Mouse (Mus musculus) limb, embryonic 10.5 days (tissue): ENCODE results near the gene Duox1. TPM values are rescaled to one million over a fixed set of nuclear protein-coding genes. Genes with fewer than 3 reads are reported as not detected.
"Not testable (repeated sequence)": the region's sequence is repeated elsewhere in the genome, so short reads cannot be mapped to it uniquely, and the experiment has no call there.

Experiments used
- DNase-seq: peaks from one replicate; pipeline ENCODE4 v3.0.0-alpha.2; 2017; ENCODE audit warnings: low spot score
- H3K27ac ChIP-seq: fragments of 300-500 bp; sonication (generic); 2 replicates; pipeline ENCODE4 v1.5.1; 2016; ENCODE audit warnings: mild to moderate bottlenecking
- H3K27me3 ChIP-seq: fragments of 300-500 bp; sonication (generic); 2 replicates; pipeline ENCODE4 v1.6.1; 2016; ENCODE audit warnings: low read depth, mild to moderate bottlenecking; ENCODE audit not compliant: poor library complexity, severe bottlenecking
- H3K36me3 ChIP-seq: fragments of 300-500 bp; sonication (generic); 2 replicates; pipeline ENCODE4 v1.6.1; 2016; ENCODE audit warnings: mild to moderate bottlenecking, moderate library complexity
- H3K4me1 ChIP-seq: fragments of 300-500 bp; sonication (generic); 2 replicates; pipeline ENCODE4 v1.6.1; 2016
- H3K4me3 ChIP-seq: fragments of 300-500 bp; sonication (generic); 2 replicates; pipeline ENCODE4 v1.5.1; 2016; ENCODE audit warnings: mild to moderate bottlenecking, moderate library complexity
- H3K9me3 ChIP-seq: fragments of 300-500 bp; sonication (generic); replicated peaks from 2 replicates; pipeline ENCODE4 v1.6.1; 2016; ENCODE audit warnings: mild to moderate bottlenecking
- WGBS: fragments of 180-500 bp; shearing (Covaris S2); methylation state at CpG from one replicate; pipeline ENCODE4 v1.1.7; 2016; 5-methylcytosine and 5-hydroxymethylcytosine counted together
- polyA plus RNA-seq: library from polyadenylated mRNA; unstranded; fragments of >200 nt; fragmentation: Nextera tagmentation; extraction: Ambion mirVana; gene quantifications from 2 replicates; pipeline ENCODE4 v1.2.1, GENCODE M21; 2016

The Duox1 gene
- polyA plus RNA-seq, 1 experiment from 2014 or later, result 0.18 TPM

DNA sequence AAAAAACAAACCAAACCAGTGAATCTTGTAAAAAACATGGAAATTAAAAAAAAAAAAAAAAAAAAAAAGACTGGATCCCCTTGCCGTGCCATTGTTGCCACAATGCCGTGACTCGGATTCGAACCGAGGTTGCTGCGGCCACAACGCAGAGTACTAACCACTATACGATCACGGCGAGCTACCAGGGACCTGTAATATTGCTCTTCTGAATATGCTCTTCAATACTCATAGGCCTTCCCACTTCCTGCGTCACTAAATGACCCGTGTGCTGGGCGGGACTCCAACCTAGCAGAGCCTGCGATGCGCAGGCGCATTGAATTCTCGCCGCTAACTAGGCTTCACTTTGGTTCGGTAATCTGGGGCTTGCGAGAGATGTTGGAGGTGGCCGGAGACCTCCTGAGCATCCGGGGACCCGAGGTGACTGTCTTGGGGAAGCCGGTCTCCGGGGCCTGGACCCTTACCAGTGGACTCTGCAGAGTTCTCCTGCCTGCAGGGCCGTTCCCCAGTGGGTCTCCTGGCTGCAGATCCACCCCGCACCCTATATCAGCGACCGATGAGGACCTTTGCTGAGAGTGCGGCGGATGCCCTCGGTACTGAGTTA lies 60.0 kb downstream of the Duox1 start:
- WGBS, result 0% methylated on average over 32 of the region's 32 CpGs
- Histone ChIP-seq H3K9me3 (no peaks in the 10 kb centered on the region), H3K27ac (peak overlapping the region; percentile 83)

GRCm38 (mm10) chr2:122376041-122376561 lies 60.6 kb downstream of the Duox1 start:
- H3K27me3 ChIP-seq, result 0 out of 2 replicates have a peak, but pooled peaks cover under 1% of the 10 kb centered on the region
- peaks cover 15% of the 10 kb centered on the region for H3K4me1 ChIP-seq
- 1% methylated on average over 22 of the region's 22 CpGs for WGBS
- H3K27ac ChIP-seq, result peak overlapping the region; percentile 83
- DNase-seq, result peak; percentile 76
- H3K36me3 ChIP-seq, result no peaks in the 10 kb centered on the region
- no peaks in the 10 kb centered on the region for H3K9me3 ChIP-seq
- peak overlapping the region; percentile 66 for H3K4me3 ChIP-seq

More for the DNA sequence above, 60.0 kb downstream of the Duox1 start:
- Histone ChIP-seq H3K27me3 (peaks cover 6% of the 10 kb centered on the region), H3K4me1 (peaks cover 12% of the 10 kb centered on the region), H3K36me3 (no peaks in the 10 kb centered on the region), H3K4me3 (peak overlapping the region; percentile 66)
- DNase-seq, result peak; percentile 93

- peak overlapping the region; percentile 90 for H3K27ac ChIP-seq
- WGBS, result under 1% methylated on average over 28 of the region's 28 CpGs
- peak overlapping the region; percentile 71 for H3K4me3 ChIP-seq
- H3K9me3 ChIP-seq, result no peaks in the 10 kb centered on the region
- H3K36me3 ChIP-seq, result no peaks in the 10 kb centered on the region
- peaks cover 15% of the 10 kb centered on the region for H3K4me1 ChIP-seq
- no peaks in the 10 kb centered on the region for H3K27me3 ChIP-seq
- DNase-seq, result peak; percentile 96
Observed at GRCm38 (mm10) chr2:122377215-122377674, 61.8 kb downstream of the Duox1 start.

DNA sequence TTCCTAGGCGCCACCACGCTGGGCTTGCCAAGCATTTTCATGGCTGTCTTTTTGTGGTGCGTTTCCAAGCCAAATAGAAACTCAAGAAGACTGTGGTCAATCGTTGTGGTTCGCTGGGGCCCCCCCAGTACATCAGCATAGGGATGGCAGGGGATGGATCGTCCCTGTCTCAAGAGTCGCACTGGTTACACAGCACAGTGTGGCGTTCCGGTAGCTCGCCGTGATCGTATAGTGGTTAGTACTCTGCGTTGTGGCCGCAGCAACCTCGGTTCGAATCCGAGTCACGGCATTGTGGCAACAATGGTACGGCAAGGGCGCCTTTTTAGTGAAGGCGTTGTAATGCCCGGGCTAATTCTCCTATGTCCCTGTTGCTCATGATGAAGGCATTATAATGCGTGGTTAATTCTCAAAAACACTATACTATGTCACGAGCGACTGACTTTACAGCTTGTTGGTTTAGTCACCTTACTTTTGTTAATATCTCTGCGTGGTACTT lies 62.3 kb downstream of the Duox1 start:
- Histone ChIP-seq H3K36me3 (no peaks in the 10 kb centered on the region), H3K27me3 (no peaks in the 10 kb centered on the region), H3K9me3 (no peaks in the 10 kb centered on the region), H3K4me1 (peaks cover 15% of the 10 kb centered on the region), H3K27ac (peak overlapping the region; percentile 90), H3K4me3 (peak overlapping the region; percentile 71)
- WGBS, result under 1% methylated on average over 26 of the region's 26 CpGs
- DNase-seq, result peak; percentile 88

DNA sequence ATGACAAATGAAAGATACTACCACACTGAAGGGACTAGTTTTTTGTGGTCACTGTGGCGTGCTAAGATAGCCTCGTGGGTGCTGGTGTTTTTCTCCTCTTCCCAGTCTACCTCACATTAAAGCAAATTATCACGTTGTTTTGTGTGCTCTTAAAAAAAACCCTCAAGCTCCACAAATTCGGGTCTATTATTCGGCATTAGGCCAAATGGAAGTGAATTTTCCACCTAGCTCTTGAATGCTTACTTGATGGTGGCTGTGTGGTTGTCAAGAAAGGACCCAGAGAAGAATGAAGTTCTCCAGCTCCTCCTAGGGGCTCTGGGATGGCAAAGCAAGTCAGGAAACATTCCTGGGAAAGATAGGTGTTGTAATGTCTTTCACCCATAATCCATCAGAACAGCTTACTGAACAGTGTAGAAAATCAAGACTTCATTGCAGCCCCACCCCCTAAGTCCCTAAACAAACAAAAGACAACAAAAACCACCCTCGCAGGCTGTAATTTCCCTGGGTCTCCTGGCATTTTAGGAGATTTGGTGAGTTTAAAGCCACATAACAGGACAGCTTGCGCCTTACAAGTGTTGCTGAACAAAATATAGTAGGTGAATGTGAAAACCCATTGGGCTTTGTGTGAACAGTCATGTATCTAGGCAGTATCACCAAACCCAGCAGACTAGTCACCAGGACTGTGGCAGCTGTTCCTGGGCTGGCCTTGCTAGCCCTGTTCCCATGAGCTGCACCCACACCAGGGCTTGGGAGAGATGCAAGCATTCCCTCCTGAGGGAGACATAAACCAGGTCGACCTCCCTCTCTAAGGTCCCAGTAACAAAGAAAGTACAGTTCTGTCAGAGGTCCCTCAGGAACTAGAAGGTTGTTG lies 63.2 kb downstream of the Duox1 start:
- 20% methylated on average over 8 of the region's 8 CpGs for WGBS
- H3K4me3 ChIP-seq, result peak overlapping the region; percentile 71
- peaks cover 15% of the 10 kb centered on the region for H3K4me1 ChIP-seq
- H3K36me3 ChIP-seq, result no peaks in the 10 kb centered on the region
- no peaks in the 10 kb centered on the region for H3K9me3 ChIP-seq
- peak overlapping the region; percentile 90 for H3K27ac ChIP-seq
- DNase-seq, result no peak
- H3K27me3 ChIP-seq, result no peaks in the 10 kb centered on the region

DNA sequence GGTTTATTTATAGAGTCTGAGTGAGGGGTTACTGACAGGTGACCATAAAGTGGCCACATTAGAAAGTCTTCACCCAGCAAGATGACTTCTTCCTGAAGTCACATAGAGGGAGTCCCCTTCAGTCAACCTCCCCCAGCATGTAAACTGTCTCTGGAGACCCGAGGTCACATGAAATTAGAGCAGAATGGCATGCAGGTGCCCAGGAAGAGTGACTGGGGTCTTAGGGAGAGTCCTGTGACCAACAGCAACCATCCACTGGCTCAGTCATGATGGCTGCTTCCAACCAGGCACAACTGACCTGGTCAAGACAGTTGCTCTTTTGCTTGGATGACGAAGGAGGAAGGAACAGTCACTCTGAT lies 63.8 kb downstream of the Duox1 start:
- H3K4me3 ChIP-seq, result no peak overlapping the region
- no peak for DNase-seq
- no peaks in the 10 kb centered on the region for H3K27me3 ChIP-seq
- H3K36me3 ChIP-seq, result no peaks in the 10 kb centered on the region
- H3K9me3 ChIP-seq, result no peaks in the 10 kb centered on the region
- peaks cover 15% of the 10 kb centered on the region for H3K4me1 ChIP-seq
- 46% methylated on average over 2 of the region's 2 CpGs for WGBS
- no peak overlapping the region for H3K27ac ChIP-seq

DNA sequence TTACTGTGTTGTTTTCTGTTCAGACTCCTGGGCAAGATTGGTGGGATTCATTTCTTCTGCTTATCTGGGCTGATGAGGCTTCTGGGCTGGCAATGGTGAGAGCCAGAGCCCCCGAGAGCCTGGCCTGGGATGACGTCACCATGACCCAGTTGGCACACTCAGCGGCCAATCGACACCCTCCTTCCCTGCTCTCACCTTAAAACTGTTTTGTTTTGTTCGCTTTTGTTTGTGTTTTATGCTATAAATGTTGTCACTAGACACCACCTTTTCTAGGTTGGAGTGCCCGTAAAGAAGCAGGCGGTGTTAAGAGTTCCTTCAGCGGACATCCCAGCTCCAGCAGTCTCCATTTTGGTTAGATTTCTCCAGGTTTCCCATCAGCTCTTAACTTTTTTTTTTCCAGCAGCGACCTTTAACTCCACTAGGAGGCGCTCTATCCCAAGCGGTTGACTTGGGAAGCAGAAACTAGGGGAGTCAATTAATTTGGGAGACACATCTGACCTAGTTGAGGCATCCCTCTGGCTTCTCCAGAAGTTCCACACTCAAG lies 65.4 kb downstream of the Duox1 start:
- Histone ChIP-seq H3K4me1 (peaks cover 15% of the 10 kb centered on the region), H3K27ac (peak overlapping the region; percentile 15; the same call in 1 of the 2 replicates), H3K27me3 (no peaks in the 10 kb centered on the region), H3K9me3 (no peaks in the 10 kb centered on the region), H3K36me3 (no peaks in the 10 kb centered on the region), H3K4me3 (peak overlapping the region; percentile 35)
- DNase-seq, result peak; percentile 63
- WGBS, result 10% methylated on average over 11 of the region's 11 CpGs

GRCm38 (mm10) chr2:122381329-122382103 lies 66.0 kb downstream of the Duox1 start:
- Histone ChIP-seq H3K4me1 (peaks cover 12% of the 10 kb centered on the region), H3K36me3 (no peaks in the 10 kb centered on the region), H3K4me3 (no peak overlapping the region), H3K9me3 (no peaks in the 10 kb centered on the region), H3K27ac (no peak overlapping the region), H3K27me3 (no peaks in the 10 kb centered on the region)
- DNase-seq, result no peak
- WGBS, result 75% methylated on average over 16 of the region's 16 CpGs

- Histone ChIP-seq H3K36me3 (no peaks in the 10 kb centered on the region), H3K4me3 (no peak overlapping the region), H3K27me3 (no peaks in the 10 kb centered on the region), H3K4me1 (peaks cover 12% of the 10 kb centered on the region), H3K9me3 (no peaks in the 10 kb centered on the region), H3K27ac (no peak overlapping the region)
- 79% methylated on average over 6 of the region's 6 CpGs for WGBS
- no peak for DNase-seq
Observed at GRCm38 (mm10) chr2:122382121-122382520, 66.6 kb downstream of the Duox1 start.

DNA sequence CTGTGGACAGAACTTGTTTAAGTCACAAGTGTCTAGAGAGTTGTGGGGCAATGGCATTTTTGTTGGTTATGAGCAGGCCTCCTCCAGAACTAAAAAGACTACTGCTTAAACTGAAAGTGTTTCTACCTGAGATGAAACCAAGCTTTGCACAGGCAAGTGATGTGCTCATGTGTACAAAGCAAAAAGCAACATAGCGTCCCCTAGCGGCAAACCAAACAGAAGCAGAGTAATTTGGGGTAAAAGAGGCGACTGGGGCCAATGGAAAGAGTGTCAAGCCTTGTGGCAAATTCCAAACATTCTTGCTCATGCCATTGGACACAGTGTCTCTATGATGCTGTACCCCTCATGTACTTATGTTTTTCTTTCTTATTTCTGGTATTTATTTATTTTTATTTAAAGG lies 69.6 kb downstream of the Duox1 start:
- no peaks in the 10 kb centered on the region for H3K36me3 ChIP-seq
- peaks cover 4% of the 10 kb centered on the region for H3K4me1 ChIP-seq
- H3K27ac ChIP-seq, result no peak overlapping the region
- H3K4me3 ChIP-seq, result no peak overlapping the region
- no peaks in the 10 kb centered on the region for H3K9me3 ChIP-seq
- no peak for DNase-seq
- no peaks in the 10 kb centered on the region for H3K27me3 ChIP-seq
- WGBS, result 43% methylated on average over 3 of the region's 3 CpGs

DNA sequence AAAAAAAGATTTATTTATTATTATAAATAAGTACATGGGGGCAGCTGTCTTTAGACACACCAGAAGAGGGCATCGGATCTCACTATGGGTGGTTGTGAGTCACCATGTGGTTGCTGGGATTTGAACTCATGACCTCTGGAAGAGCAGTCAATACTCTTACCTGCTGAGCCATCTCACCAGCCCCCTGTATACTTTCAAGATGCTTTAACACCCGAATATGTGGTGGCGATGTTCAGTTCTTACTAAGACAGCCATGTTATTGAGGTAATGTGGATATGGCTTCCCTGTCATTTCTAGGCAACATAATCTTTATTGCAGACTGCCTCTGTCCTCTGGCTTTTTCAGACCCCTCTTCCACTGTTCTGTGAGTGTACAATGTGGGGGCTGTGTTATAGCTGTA lies 71.7 kb downstream of the Duox1 start:
- WGBS, result 95% methylated on average over 3 of the region's 3 CpGs
- H3K4me1 ChIP-seq, H3K27me3 ChIP-seq, H3K27ac ChIP-seq, H3K36me3 ChIP-seq, H3K9me3 ChIP-seq, DNase-seq, H3K4me3 ChIP-seq: not testable (repeated sequence)

GRCm38 (mm10) chr2:122396150-122396549 lies 80.7 kb downstream of the Duox1 start:
- no peaks in the 10 kb centered on the region for H3K4me1 ChIP-seq
- H3K9me3 ChIP-seq, result no peaks in the 10 kb centered on the region
- no peaks in the 10 kb centered on the region for H3K36me3 ChIP-seq
- H3K27me3 ChIP-seq, result no peaks in the 10 kb centered on the region
- no peak overlapping the region for H3K4me3 ChIP-seq
- DNase-seq, result no peak
- 88% methylated on average over 1 of the region's 1 CpGs for WGBS
- no peak overlapping the region for H3K27ac ChIP-seq
